Mouse (Mus musculus): ENCODE results near the gene Abcc4.

Abcc4 gene

DNA sequence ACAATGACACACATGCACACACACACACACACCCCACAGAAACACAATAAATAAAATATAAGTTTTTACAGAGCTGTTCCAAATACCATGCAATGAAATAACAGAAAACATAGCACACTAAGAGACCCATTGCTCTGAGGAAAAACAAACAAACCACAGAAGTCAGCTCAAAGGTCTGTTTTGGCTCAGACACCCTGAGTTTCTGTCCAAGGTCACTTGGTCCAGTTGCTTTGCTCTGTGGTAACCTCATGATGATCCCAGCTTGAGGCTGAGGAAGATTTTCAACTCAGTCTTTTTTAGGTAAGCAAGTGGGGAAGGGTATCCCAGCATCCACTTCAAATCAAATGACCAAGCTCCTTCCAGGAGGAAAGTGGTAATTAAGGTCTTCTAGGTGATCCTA lies 4.9 kb upstream of the Abcc4 start:
- no peak for DNase-seq

DNA sequence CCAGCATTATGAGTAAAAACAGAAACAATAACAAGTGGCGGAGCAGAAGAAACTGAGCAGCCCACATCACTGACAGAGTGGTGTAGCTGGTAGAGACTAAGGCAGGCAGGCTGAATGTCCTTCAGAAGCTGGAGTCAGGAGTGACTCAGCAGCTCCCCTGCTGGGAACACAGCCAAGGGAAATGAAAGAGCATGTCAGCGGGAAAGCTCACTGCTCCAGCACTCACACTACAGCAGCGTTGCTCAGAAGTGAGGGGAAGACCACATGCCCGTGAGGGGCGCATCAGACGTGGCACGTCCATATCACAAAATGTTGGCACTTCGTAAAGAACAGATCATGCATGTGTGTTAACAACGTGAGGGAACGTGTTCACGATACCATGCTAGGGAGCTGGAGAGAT lies 3.7 kb upstream of the Abcc4 start:
- peak; percentile 83 to 88 for DNase-seq

DNA sequence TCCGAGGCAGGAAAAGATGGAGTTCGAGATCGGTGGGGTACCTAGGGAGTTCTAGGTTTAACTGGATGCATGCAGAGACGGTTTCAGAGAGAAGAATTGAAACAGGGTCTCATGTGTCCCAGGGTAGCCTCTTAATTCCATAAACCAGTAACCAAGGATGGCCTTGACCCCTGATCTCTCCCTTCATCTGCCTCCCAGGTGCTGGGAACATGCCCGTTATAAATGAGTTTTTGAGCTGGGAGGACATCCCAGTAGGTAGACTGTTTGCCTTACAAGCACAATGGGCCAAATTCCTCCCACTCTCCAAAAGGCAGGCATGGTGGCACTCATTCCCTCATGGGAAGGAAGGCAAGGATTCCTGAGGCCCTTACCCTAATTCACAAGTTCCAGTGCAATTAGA lies 2.1 kb upstream of the Abcc4 start:
- no peak for DNase-seq

DNA sequence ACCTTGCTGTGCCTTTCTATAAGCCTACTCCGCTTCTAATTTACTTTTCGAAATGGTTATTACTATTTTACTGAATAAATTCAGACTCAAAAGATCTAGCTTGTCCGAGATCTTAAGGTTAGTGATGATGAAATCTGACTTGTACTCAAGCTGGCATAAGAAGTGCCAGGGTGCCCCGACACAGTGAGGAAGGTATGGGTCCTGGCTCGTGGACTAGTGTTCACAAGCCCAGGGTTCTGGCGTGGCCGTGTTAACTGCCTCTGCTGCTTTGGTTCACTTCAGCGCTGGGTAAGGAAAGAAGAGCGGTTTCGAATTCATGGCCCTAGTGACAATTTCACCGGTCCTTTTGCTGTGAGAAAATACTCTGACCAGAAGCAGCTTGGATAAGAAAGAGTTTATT lies 943 bp upstream of the Abcc4 start:
- no peak for DNase-seq

DNA sequence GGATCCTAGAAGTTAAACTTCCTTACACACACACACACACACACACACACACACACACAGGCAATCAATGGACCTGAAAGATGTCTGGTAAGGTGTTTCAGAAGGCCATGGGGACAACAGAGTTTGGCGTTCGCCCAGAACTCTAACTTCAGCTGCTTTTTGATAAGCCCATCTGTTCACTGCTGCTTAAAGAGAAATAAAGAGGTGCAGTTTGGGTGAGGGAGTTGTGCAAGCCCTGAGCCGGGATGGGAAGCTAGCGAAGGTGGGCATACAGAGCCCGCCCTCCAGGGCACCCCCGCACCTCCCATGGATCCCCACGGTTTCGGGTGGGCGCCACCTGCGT lies 583 bp downstream of the Abcc4 start:
- no peak for DNase-seq

DNA sequence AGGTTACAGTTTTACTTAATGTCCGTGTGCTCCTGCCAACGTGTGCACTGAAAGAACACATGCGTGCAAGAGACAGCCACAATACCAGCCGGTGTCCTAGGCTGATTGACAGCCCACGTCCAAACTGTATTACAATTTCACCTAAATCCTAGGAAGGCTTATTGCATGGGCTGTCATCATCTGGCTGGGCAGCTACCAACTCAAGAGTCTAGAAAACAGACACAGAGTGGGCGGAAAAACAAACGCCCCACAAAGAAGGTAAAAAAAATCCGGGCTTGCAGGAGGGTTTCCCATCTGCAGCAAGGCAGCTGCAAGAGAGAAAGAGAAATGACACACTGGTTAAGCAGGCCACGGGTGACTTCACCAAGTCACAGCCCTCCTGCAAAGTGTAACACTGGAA lies 2.7 kb downstream of the Abcc4 start:
- DNase-seq: no peak

DNA sequence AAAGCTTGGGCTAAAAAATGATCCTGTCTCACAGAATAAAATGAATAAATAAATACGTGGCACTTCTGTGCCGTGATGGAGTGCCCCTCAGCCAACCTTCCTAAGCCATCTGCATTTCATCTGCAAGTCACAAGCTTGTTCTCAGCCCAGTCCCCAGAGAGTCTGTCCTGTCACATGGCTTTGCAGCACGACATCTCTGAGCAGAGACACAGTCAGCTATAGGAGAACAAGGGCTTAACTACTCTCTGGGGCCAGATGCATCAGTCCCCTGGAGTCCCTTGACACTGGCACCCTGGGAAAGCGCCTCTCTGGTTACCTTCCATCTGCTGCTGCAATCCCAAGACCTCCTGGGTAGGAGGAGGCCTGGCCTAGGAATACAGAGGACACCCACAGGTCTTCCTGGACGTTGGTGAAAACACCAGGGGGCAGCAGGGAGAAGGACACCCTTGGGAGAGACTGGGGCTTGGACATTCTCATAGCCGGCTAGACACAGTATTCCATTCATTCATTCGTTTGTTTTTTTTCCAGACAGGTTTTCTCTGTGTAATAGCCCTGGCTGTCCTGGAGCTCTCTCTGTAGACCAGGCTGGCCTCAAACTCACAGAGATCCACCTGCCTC lies 3.9 kb downstream of the Abcc4 start:
- DNase-seq: peak in 1 of 2 experiments; percentile 32

DNA sequence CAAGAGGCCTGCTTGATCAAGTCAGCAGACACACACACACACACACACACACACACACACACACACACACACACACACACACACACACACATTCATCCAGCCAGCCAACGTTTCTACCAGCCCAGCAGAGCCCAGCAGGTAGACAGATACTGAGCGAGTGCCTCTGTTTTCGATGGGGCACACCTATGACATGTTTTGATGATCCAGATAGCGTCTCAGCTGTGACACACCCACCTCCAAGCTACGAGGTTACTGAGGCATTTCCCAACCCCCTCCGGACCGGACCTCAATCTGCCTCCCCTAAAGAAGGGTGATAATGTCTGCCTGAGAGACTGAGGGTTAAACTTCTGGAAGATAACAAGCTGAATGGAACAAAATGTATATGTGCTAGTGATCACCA lies 5.4 kb downstream of the Abcc4 start:
- DNase-seq: no peak

DNA sequence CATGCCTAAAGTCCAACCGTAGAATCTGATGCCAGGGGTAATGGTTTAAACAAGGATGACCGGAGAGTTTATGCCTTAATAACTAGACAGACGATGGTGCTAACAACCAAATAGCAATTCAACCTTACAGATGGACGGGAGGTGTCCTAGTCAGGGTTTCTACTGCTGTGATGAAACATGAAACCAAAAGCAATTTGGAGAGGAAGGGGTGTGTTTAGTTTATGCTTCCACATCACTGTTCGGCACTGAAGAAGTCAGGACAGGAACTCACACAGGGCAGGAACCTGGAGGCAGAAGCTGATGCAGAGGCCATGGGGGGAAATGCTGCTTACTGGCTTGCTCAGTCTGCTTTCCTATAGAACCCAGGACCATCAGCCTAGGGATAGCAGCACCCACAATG lies 6.1 kb downstream of the Abcc4 start:
- no peak for DNase-seq

DNA sequence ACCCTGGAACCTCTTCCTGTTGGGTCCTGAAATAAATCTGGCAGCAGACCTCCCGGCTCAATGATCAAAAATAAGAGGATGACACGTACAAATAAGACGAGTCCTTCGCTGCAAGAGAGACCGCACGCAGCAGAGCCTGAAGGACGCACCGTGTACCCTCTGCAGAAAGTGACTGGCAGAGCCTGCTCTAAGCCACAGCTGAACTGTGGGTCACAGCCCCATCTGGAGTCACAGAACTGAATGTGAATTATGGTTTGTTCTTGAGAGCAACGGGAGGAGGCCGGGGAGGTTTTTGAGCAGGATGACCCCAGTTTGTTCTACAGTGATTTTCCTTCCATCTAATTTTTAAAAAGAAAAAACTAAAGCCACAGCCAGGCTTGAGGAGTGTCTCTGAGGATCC lies 6.5 kb downstream of the Abcc4 start:
- DNase-seq: no peak

DNA sequence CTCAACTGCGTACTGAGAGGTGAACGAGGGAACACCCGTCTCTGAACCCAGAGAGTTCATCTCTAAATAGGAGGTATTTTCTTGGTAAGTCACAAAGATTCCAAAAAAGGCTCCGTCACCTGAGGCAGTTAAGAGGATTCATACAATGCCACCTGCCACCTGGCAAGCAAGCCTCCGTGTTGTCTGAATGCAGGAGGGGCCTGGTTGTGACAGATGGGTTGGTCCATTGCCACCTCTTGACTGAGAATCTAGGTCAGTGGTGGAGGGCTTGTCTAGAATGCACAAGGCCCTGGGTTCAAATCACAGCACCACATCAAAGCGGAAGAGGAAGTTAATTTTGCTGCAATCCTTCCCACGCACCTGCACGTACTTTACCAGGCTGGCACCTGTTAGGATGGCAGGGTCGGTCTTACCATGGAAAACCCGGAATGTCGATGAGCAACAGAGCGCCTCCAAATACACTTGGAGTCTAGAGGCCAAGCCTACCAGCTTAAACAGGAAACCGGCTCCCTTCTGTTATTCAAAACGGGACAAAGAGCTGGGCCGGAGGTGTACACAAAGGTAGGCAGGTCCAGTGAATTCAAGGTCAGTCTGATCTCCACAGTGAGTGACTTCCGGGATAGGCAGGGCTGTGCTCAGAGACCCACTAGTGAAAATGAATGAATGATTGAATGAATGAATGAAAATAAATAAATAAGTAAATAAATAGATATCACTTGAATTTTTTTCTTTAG lies 9.3 kb downstream of the Abcc4 start:
- peak; percentile 54 to 77 for DNase-seq

DNA sequence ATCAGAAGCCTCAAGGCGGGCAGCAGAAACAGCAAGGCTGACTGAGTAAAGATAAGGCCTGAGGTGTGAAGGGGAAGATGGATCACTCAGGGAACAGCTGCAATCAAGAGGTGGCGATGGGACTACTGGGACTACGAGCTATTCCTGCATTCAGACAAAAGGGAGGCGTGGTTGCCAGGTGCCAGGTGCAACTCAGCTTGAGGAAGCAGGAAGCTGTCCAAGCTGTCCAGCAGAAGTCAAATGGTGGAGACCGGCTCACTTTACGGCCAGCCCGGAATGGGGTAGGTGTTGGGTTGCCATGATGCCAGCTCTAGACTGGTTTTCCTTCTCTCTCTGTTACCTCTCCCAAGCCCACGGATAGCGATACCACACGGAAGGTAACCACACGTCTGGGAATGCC lies 10.2 kb downstream of the Abcc4 start:
- DNase-seq: peak; percentile 48 to 56

DNA sequence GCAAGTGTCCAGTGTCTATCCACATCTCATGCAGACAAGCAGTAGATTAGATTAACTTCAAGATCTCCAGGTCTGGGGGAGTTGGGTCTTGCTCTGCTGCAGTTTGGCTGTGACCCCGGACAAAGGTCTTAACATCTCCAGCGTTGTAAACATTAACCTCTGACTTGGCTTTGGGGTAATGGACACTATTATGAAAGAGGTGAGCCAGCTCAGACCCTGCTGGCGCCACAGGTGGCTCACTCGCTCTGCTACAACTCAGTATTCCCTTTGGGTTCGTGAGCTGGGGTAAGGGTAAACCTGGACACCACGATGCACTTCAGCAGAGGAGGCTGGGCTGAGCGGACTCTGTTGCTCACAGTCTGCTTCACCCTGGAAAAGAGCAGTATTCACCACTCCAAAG lies 11.7 kb downstream of the Abcc4 start:
- DNase-seq: no peak

DNA sequence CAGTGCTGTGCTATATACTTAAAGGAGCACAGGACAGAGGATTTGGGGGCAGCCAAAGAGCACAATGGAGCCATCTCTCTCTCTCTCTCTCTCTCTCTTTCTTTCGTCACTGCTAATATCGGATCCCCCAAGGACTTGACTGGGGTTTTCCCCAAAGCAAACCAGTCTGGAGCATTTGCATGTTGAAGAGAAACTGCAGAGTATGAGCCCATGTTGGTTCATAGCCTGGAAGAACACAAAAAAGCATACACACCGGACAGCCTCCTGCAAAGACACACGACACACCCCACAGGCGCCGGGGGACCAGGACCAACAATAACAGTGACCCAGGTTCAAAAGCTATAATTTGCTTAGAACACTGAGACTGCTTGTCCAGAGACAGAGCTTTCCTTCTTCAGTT lies 14.1 kb downstream of the Abcc4 start:
- DNase-seq: no peak

DNA sequence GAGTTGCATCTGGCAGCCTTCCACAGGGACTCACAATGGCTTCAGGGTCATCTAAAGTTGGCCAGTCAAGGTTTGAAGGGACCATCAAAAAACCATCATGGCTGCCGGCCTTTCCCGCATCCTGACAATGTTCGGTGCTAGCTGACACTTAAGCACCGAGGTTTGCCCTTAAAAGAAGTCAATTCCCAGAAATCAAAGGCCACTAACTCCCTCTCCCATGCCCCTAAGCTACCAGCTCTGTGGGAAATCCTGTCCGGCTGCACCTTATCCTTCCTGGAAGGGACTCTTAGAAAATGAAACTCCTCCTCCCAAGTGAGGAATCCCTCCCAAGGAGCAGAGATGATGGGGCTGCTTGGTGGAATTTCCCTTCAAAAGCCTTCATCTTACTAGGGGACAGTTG lies 14.6 kb downstream of the Abcc4 start:
- no peak for DNase-seq

DNA sequence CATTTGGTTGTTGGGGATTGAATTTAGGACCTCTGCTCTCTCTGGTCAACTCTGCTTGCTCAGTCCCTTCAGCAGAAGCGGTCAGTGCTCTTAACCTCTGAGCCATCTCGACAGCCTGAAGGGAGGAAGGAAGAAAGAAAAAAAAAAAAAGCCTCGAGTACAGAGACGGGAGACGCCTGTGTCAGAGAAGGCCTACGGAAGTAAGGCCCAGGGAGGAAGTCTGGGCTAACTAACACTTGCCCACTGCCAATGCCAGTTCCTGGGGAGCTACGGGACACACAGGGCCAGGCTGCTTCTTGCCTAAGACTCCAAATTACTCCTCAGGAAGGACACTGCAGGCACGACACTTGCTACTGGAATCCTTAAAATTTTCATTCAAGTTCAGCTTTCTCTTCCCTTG lies 15.1 kb downstream of the Abcc4 start:
- DNase-seq: no peak

DNA sequence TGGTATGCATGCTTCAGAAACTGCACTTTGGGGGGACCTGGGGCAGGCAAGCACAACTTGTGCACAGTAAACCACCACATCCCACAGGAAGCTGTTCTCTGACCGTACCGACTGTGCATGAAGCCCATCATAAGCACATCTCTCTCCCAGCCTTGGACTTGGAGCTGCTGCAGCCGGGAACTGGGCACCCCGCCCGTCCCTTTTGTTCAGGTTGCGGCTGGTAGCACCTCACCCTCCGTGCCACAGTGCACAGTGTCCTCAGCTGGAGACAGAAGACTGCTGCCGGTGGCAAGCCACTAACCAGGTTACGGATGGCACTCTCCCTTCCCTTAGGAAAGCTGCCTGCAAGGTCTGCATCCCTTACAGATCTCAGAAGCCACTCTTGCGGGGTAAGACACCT lies 15.7 kb downstream of the Abcc4 start:
- peak in 1 of 2 experiments; percentile 42 for DNase-seq

DNA sequence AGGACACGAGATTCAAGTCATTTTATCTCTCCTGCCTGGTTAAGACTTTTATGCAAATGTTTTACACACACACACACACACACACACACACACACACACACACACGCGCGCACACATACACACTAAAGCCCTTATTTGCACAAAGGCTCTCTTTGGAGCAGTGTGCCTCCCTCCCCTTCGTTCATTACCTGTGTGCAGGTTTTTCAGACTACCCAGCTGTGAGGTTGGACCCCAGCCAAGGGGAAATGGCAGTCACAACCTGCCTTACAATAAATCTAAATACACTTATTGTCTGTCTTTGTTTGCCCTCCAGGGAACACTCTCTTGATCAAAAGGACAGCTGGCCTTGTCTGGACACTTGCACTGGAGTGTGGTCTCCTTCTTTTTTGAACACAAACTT lies 17.4 kb downstream of the Abcc4 start:
- peak in 1 of 2 experiments; percentile 48 for DNase-seq

DNA sequence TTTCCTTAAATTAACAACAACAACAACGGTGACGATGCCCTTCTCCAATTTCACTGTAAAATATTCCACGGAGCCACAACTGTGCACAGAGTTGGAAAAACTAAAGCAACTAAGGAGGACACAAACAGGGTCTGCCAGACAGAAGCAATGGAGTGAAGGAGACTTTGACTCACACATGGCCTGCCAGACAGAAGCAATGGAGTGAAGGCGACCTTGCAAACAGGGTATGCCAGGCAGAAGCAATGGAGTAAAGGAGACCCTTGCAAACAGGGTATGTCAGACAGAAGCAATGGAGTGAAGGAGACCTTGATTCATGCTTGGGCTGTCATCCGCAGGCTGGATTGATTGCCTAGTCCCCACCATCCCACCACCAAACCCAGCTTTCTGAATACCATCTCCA lies 19.2 kb downstream of the Abcc4 start:
- no peak for DNase-seq

DNA sequence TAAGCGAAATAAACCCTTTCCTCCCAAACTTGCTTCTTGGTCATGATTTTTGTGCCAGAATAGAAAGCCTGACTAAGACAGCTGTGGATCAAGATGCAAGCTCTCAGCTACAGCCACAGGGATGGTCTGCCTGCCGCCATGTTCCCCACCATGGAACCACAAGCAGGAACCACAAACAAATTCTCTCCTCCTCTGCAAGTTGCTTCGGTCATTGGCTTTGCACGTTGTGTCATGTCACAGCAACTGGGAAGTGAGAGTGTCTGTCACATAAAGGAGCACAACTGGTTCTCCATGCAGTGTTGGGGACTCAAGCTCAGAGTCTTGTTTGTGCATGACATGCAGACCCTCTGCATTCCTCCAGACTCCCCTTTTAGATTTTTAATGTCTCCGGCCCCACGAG lies 20.4 kb downstream of the Abcc4 start:
- no peak for DNase-seq

DNA sequence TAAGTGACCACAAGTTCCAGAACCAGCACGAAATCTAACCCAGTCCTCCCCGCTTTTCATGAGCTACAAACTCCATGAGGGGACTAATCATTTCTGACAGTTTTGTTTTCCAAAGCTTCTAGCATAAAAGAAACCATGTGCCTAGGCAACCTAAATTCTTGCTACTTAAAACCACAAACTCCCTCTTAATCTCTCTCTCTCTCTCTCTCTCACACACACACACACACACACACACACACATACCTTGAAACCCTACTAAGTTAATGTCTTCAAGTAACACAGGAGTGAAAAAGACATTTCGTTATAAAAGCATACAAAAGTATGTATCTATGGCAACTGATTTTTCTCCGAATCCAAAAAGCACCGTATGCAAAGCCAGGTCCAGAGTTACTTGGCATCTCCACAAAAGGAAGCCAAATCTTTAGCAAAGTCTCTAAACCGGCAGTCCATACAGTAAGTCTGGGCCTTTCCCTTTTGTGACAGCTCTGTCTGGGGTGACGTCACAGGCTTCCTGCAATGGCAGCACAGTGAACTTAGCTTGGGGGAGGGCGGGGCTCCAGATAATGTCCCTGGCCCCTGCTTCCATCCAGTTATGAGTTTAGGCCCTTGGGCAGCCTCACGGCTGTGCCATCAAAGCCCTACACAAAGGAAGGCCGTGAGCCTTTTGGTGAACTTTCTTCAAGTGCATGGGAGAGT lies 23.5 kb downstream of the Abcc4 start:
- no peak for DNase-seq

DNA sequence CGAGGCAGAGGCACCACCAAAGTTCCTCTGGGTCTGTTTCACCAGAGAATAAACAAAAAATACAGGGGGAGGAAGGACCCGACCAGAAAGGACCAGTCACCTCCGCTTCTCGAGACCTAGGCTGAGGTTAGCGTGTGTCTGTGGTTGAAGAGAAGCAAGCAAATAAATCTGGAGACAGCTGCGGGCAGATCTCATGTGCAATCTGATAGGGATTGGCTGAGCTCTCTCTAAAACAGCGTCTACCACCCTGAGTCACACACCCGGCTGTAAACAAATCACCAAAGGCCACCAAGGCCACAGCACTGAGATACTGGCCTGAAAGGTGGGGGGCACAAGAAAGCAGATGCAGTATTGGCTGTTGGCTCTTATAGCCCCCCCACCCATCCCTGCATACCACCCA lies 24.9 kb downstream of the Abcc4 start:
- no peak for DNase-seq

DNA sequence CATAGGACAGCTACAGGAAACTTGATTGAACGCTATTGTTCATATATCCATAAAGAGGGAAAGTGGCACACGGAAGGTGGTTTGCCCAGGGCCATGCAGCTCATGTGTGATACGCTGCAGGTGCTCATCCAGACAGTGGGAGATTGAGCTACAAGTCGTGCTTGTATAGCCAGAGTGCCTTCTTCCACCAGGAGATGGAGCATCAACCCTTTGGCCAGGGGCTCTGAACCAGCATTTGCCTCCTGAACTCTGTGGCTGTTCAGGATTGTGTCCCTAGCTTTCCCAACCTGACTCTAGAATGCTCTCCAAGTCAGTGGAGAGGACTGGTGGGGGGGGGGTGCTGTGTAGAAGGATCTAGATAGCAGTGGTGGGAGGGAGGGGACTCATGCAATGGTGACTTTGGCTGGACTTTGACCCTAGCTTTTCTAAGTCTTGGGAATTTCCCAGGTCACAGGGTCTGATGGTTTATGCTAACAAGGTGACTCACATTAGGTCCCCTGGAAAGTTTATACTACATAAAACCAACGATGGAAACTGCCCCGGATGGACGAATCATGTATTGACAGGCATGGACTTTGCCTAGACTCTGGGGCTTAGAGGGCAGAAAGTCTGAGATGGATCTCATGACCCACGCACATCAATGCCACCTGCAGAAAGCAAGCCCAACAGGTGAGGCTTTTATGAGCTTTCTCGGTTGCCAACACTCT lies 27.6 kb downstream of the Abcc4 start:
- DNase-seq: no peak
